Mouse (Mus musculus): ENCODE measurements around the gene Ephb2. TPM values are rescaled to one million over a fixed set of nuclear protein-coding genes. Genes with fewer than 3 reads are reported as not detected.
A peak's percentile ranks its signal among the peaks of the same experiment; 100 is the strongest.

Gene Ephb2
- polyA plus RNA-seq, 1 experiment, result 0.49 TPM

- TF ChIP-seq CTCF (IDR thresholded peaks at IDR 0.05; ENCODE audit: control insufficient read depth, insufficient read depth, insufficient replicate concordance, low read depth, low read length) (no peak), POLR2A (IDR thresholded peaks at IDR 0.05; ENCODE audit: control insufficient read depth, low read depth, low read length) (no peak)
- Histone ChIP-seq H3K4me3 (ENCODE audit: control insufficient read depth, low read depth, low read length) (no peak overlapping the region), H3K36me3 (ENCODE audit: control insufficient read depth, insufficient read depth, low read length) (no peaks in the 10 kb centered on the region), H3K4me1 (ENCODE audit: control insufficient read depth, insufficient read depth, low read length) (no peaks in the 10 kb centered on the region), H3K27me3 (ENCODE audit: control insufficient read depth, insufficient read depth, low read length) (no peaks in the 10 kb centered on the region), H3K27ac (ENCODE audit: control insufficient read depth, insufficient read depth, low read depth, low read length) (no peak overlapping the region)
Observed at GRCm38 (mm10) chr4:136613657-136614056, 222.1 kb downstream of the Ephb2 start.

GRCm38 (mm10) chr4:136610387-136610856 lies 225.4 kb downstream of the Ephb2 start, which contains the start of gene Tex46:
Gene Tex46, plus strand, starts transcription at chr4:136610437.
- Histone ChIP-seq H3K36me3 (ENCODE audit: control insufficient read depth, insufficient read depth, low read length) (no peaks in the 10 kb centered on the region), H3K27ac (ENCODE audit: control insufficient read depth, insufficient read depth, low read depth, low read length) (no peak within 1 kb of the TSS)
- TF ChIP-seq CTCF (IDR thresholded peaks at IDR 0.05; ENCODE audit: control insufficient read depth, insufficient read depth, insufficient replicate concordance, low read depth, low read length) (no peak), POLR2A (IDR thresholded peaks at IDR 0.05; ENCODE audit: control insufficient read depth, low read depth, low read length) (no peak)

GRCm38 (mm10) chr4:136605756-136606485 lies 229.9 kb downstream of the Ephb2 start:
- Histone ChIP-seq H3K4me1 (ENCODE audit: control insufficient read depth, insufficient read depth, low read length) (peaks cover 9% of the 10 kb centered on the region), H3K27me3 (ENCODE audit: control insufficient read depth, insufficient read depth, low read length) (no peaks in the 10 kb centered on the region), H3K4me3 (ENCODE audit: control insufficient read depth, low read depth, low read length) (peak overlapping the region; percentile 61), H3K27ac (ENCODE audit: control insufficient read depth, insufficient read depth, low read depth, low read length) (no peak overlapping the region), H3K36me3 (ENCODE audit: control insufficient read depth, insufficient read depth, low read length) (no peaks in the 10 kb centered on the region)
- TF ChIP-seq POLR2A (IDR thresholded peaks at IDR 0.05; ENCODE audit: control insufficient read depth, low read depth, low read length) (no peak), CTCF (IDR thresholded peaks at IDR 0.05; ENCODE audit: control insufficient read depth, insufficient read depth, insufficient replicate concordance, low read depth, low read length) (no peak)

More at GRCm38 (mm10) chr4:136610387-136610856, 225.4 kb downstream of the Ephb2 start, which contains the start of gene Tex46:
- peaks cover 6% of the 10 kb centered on the region for H3K4me1 ChIP-seq (ENCODE audit: control insufficient read depth, insufficient read depth, low read length)
- H3K4me3 ChIP-seq (ENCODE audit: control insufficient read depth, low read depth, low read length), result peak within 1 kb of the TSS; percentile 77
- no peaks in the 10 kb centered on the region for H3K27me3 ChIP-seq (ENCODE audit: control insufficient read depth, insufficient read depth, low read length)

GRCm38 (mm10) chr4:136602568-136602967 lies 233.2 kb downstream of the Ephb2 start, which contains the start of gene Kdm1a:
Gene Kdm1a, minus strand, starts transcription at chr4:136602723.
- Histone ChIP-seq H3K4me3 (ENCODE audit: control insufficient read depth, low read depth, low read length) (peak within 1 kb of the TSS; percentile 96), H3K27me3 (ENCODE audit: control insufficient read depth, insufficient read depth, low read length) (no peaks in the 10 kb centered on the region)

GRCm38 (mm10) chr4:136602018-136602554 lies 233.7 kb downstream of the Ephb2 start:
- H3K4me3 ChIP-seq (ENCODE audit: control insufficient read depth, low read depth, low read length), result peak overlapping the region; percentile 96
- no peaks in the 10 kb centered on the region for H3K27me3 ChIP-seq (ENCODE audit: control insufficient read depth, insufficient read depth, low read length)
- TF ChIP-seq CTCF (IDR thresholded peaks at IDR 0.05; ENCODE audit: control insufficient read depth, insufficient read depth, insufficient replicate concordance, low read depth, low read length), result no peak
- no peak for TF ChIP-seq POLR2A (IDR thresholded peaks at IDR 0.05; ENCODE audit: control insufficient read depth, low read depth, low read length)
- H3K4me1 ChIP-seq (ENCODE audit: control insufficient read depth, insufficient read depth, low read length), result peaks cover 10% of the 10 kb centered on the region
- peak overlapping the region; percentile 69 for H3K27ac ChIP-seq (ENCODE audit: control insufficient read depth, insufficient read depth, low read depth, low read length)
- H3K36me3 ChIP-seq (ENCODE audit: control insufficient read depth, insufficient read depth, low read length), result no peaks in the 10 kb centered on the region

More at GRCm38 (mm10) chr4:136602568-136602967, 233.2 kb downstream of the Ephb2 start, which contains the start of gene Kdm1a:
- no peaks in the 10 kb centered on the region for H3K36me3 ChIP-seq (ENCODE audit: control insufficient read depth, insufficient read depth, low read length)
- H3K4me1 ChIP-seq (ENCODE audit: control insufficient read depth, insufficient read depth, low read length), result peaks cover 10% of the 10 kb centered on the region
- TF ChIP-seq CTCF (IDR thresholded peaks at IDR 0.05; ENCODE audit: control insufficient read depth, insufficient read depth, insufficient replicate concordance, low read depth, low read length) (peak; percentile 94), POLR2A (IDR thresholded peaks at IDR 0.05; ENCODE audit: control insufficient read depth, low read depth, low read length) (peak; percentile 86)
- peak within 1 kb of the TSS; percentile 69 for H3K27ac ChIP-seq (ENCODE audit: control insufficient read depth, insufficient read depth, low read depth, low read length)

- H3K36me3 ChIP-seq (ENCODE audit: control insufficient read depth, insufficient read depth, low read length), result no peaks in the 10 kb centered on the region
- TF ChIP-seq CTCF (IDR thresholded peaks at IDR 0.05; ENCODE audit: control insufficient read depth, insufficient read depth, insufficient replicate concordance, low read depth, low read length), result no peak
- H3K4me3 ChIP-seq (ENCODE audit: control insufficient read depth, low read depth, low read length), result peak overlapping the region; percentile 73
- peaks cover 10% of the 10 kb centered on the region for H3K4me1 ChIP-seq (ENCODE audit: control insufficient read depth, insufficient read depth, low read length)
- H3K27me3 ChIP-seq (ENCODE audit: control insufficient read depth, insufficient read depth, low read length), result no peaks in the 10 kb centered on the region
- no peak overlapping the region for H3K27ac ChIP-seq (ENCODE audit: control insufficient read depth, insufficient read depth, low read depth, low read length)
Observed at GRCm38 (mm10) chr4:136601476-136601875, 234.3 kb downstream of the Ephb2 start.

GRCm38 (mm10) chr4:136600536-136600935 lies 235.3 kb downstream of the Ephb2 start:
- Histone ChIP-seq H3K27me3 (ENCODE audit: control insufficient read depth, insufficient read depth, low read length) (no peaks in the 10 kb centered on the region), H3K36me3 (ENCODE audit: control insufficient read depth, insufficient read depth, low read length) (no peaks in the 10 kb centered on the region), H3K4me3 (ENCODE audit: control insufficient read depth, low read depth, low read length) (no peak overlapping the region), H3K27ac (ENCODE audit: control insufficient read depth, insufficient read depth, low read depth, low read length) (no peak overlapping the region), H3K4me1 (ENCODE audit: control insufficient read depth, insufficient read depth, low read length) (peaks cover 4% of the 10 kb centered on the region)
- TF ChIP-seq CTCF (IDR thresholded peaks at IDR 0.05; ENCODE audit: control insufficient read depth, insufficient read depth, insufficient replicate concordance, low read depth, low read length) (no peak), POLR2A (IDR thresholded peaks at IDR 0.05; ENCODE audit: control insufficient read depth, low read depth, low read length) (no peak)

Data from testis, adult 2 months (tissue).